Mouse (Mus musculus) c-Kit-negative CD71-positive TER-119-positive erythroid progenitor cells, embryonic 14.5 days (primary cell): Measurements from ENCODE around the gene Zmiz1.

Experiments used
- DNase-seq: peaks from one replicate; pipeline ENCODE4 v3.0.0-alpha.2; 2013; ENCODE audit warnings: low read depth, low spot score

Gene Zmiz1

GRCm38 (mm10) chr14:25454066-25454760 lies 4.8 kb upstream of the Zmiz1 start:
- DNase-seq = no peak

DNA sequence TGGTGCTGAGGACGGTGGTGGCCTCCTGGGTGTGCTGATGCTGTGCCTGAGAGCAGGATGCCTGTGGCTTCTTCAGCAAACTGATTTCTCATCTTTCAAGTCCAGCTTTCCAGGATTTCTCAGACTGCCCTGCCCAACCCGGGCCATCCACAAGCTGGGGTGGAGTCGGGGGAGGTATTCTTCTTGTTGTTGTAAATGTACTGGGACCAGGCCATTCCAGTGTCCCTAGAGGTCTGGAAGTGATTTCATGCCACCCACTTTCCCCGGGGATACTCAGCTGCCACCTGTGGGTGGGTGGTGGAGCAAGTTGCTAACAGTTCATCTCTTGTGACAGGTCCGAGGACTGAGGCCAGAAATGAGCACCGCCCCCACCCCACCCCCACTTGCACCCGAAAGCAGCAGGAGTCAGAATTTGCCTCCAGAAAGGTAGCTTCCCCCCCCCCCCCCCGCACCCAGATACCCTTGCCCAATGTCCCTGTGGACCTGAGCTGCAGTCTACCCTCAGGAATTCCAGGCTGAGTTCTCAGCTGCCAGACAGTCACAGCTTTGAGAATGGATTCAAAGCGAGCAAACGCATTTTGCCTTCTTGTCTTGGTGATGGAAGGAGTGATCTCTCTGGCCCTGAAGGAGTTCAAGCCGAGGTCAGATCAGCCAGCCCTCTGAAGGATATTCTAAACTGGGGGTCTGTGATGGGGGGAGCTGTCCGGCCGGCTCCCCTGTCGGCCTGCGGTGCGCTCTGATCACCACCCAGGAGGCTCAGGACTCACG lies 2.1 kb upstream of the Zmiz1 start:
- DNase-seq = no peak

- DNase-seq = no peak
Observed at GRCm38 (mm10) chr14:25457434-25457957, 1.5 kb upstream of the Zmiz1 start.

GRCm38 (mm10) chr14:25458111-25459015 lies 622 bp upstream of the Zmiz1 start:
- no peak for DNase-seq

GRCm38 (mm10) chr14:25459394-25459997 lies 511 bp downstream of the Zmiz1 start:
- DNase-seq = no peak

GRCm38 (mm10) chr14:25459998-25460800 lies 1.2 kb downstream of the Zmiz1 start:
- no peak for DNase-seq

DNA sequence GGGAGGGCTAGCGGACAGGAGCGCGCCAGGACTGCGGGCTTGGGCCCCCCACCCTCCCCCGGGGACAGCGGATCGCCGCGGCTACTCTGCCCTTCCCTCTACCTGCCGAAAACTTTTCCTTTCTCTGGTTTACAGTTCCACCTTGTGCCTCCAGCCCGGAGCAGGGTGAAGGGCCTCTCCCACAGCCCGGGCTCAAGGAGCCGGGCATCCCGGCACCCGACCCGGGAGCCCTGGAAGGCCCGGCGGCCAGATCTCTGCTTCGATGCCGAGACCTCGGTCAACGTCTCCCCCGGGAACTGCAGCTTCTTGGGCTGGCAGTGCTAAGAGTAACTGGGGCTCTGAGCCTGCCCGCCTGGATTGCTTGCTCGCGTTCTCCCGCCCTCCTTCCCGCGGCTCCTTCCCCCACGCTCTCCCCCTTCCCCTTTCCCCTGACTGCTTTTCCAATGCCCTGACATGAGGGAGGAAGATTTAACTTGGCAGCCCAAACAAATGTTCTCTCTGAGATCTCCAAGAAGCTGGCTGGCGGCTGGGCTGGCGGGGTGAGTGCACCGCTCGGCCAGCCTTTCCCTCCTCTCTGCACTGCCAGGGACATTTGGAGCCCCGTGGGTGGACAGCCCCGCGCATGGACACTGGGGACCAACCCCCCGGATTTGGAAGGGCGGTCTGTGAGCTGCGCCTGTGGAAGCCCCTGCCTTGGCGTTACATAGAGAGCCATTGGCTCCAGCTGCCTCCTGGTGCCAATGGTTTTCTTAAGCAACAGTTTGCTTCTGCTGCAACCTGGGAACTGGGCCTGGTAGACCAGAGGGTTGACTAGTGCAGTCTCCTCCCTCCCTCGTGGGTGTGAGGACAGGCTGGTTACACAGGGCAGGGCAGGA lies 2.1 kb downstream of the Zmiz1 start:
- DNase-seq = no peak

GRCm38 (mm10) chr14:25461676-25462385 lies 2.8 kb downstream of the Zmiz1 start:
- DNase-seq = no peak

DNA sequence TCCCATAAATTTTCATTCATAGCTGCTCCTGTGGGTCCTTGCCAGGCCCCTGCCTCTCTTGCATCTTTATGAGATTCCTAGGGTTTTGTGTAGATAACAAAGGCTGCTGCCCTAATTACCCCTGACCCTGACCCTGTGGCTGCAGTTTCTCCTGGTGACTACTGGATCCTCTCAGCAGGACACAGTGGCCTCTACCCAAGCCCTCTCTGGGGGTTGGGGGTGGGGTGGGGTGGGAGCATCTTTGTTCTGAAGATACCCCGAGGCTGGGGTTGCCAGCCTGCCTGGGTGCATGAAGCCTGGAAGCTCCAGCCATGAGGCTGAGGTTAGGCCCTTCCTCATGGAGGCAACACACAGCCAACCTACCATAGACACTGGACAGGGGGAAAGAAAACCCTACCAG lies 4.0 kb downstream of the Zmiz1 start:
- no peak for DNase-seq

DNA sequence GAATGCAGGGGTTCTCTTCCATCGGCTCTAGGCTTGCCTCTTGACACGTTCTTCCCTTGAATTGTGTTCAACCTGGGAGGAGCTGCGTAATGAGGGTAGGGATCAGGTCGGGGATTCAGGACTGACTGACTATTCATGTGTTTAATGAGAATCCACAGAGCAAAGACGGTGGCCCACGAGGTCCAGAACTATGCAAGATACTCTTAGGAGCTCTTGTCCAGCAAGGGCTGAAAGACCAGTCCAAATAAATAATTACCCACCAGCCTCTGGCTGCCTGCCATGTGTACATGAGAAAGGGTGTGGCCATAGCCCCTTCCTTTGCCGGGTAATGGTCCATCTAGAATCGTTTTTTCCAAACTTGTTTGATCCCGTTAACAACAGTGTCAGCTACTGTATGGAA lies 4.9 kb downstream of the Zmiz1 start:
- DNase-seq = no peak

DNA sequence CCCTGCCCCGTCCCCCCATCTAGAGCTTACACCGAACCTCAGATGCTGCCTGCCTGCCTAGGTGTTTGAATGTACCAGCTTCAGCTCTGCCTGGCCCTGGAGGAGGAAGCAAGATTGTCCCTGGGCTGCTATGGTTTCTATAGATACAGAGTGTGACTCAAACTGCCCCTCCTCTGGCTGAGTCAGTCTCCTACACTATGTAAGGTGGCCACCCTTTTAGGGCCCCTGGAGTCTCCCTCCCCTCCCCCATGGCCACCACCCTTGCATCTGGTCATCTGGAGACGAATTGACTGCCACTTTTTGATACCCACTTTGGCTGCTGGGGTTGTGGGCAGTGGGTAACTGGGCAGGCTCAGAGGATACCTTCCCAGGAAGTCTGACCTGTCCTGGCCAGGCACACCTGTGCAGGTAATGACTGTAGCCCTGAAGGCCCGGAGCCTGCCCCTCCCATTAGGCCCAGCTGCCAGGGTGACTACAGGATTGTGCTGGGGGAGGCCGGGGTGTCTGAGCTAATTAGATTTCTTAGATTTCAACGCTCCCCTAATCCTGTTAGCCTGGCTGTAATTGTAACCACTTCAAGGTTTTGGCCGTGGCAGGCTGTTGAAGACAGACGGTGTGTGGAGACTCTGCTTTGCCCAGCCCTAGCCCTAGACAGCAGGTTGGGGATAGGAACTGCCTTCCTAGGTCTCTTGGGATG lies 5.8 kb downstream of the Zmiz1 start:
- no peak for DNase-seq

DNA sequence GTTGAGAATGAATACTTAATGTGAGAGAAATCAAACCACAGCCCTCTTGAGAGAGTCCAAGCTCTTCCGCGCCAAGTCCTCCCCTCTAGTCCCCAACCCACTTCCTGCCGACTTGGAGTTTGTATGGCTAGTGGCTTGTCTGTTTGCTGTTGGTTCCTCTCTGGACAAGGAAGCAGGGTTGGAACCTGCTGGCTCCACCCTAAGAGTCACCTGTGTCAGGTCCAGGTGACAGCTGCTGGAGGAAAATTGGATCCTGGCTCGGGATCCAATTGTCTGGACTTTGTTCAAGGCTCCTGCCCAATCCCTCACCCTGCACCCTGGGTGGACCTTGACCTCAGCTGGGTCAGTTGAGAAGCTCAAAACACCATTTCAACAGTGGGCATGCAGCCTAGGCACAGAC lies 7.4 kb downstream of the Zmiz1 start:
- no peak for DNase-seq

GRCm38 (mm10) chr14:25467911-25468668 lies 9.1 kb downstream of the Zmiz1 start:
- DNase-seq = no peak

- no peak for DNase-seq
Observed at GRCm38 (mm10) chr14:25468891-25469529, 10.0 kb downstream of the Zmiz1 start.

DNA sequence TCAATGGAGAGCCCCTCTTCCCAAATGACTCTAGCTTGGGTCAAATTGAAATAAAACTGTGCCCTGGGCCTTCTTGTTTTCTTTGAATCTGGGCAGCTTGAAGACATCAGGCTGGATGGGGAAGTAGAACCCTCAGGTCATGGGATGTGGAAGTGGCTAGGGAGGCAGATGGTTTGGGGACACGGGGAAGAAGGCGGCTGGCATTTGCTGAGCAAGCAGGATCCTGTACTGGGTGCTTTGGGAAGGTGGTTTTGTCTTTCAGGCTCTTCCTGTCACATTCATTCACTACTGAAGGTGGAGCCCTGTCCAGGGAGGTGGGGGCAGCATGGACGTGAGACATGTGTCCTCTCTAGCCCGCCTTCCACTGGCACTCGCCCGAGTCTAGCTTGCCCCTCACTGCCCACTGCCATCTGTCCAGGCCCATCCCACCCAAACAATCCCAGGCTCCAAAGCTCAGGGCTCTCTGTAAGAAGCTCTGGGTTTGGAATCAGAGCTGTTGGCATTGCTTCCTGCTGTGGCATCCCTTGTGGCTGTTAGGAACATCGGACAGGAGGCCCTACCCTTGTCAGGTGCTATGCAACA lies 11.3 kb downstream of the Zmiz1 start:
- no peak for DNase-seq

DNA sequence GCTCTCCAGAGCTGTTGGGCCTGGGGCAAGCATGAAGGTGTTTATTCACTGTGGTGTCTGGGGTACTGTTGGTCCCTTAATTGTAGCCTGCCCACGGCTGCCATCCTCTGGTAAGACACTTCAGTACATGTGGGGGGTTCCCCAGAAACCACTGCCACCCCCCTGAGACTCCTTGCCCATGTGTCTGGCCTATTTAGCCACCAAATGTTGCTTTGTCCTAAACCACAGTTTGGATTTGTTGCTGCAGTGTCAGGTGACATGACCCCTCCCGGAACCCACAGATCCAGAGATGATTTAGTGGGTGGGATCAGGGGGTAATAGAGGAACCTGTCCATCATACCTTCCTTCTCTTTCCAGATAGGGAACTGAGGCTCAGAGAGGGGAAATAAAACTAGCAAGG lies 12.1 kb downstream of the Zmiz1 start:
- DNase-seq = no peak
